Mouse (Mus musculus) lung, adult 2 months (tissue): ENCODE data around the gene Pkm.

Experiments
- CTCF ChIP-seq: fragments of 200-500 bp; IDR thresholded peaks from 2 replicates; pipeline ENCODE4 v1.5.1; 2011; ENCODE audit warnings: mild to moderate bottlenecking, low read length, control low read depth; ENCODE audit not compliant: insufficient read depth
- POLR2A ChIP-seq: fragments of 200-500 bp; IDR thresholded peaks from 2 replicates; pipeline ENCODE4 v1.6.1; 2011; ENCODE audit warnings: low read depth, mild to moderate bottlenecking, control low read depth, low read length, borderline replicate concordance; ENCODE audit errors: extremely low read depth

DNA sequence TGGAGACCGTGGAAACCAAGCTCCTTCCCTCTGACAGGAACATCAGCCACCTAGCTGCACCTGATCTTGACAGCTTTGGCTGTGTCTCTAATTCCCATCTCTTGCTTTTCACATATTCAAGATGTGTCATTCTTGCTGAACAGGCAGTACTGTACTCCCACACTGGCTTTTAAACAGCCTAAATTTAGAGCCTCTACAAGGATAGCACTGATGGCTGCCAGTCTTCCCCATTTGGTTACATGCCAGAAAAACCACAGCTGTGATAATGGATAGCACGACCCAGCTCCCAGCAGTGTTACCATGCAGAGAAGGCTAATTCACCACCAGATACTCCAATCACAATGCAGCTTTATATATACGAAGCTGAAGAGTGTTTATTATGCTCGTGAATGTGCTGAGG, 11.1 kb downstream of the Pkm start:
- no peak for TF ChIP-seq POLR2A
- no peak for TF ChIP-seq CTCF
